In the genomic region with DNA sequence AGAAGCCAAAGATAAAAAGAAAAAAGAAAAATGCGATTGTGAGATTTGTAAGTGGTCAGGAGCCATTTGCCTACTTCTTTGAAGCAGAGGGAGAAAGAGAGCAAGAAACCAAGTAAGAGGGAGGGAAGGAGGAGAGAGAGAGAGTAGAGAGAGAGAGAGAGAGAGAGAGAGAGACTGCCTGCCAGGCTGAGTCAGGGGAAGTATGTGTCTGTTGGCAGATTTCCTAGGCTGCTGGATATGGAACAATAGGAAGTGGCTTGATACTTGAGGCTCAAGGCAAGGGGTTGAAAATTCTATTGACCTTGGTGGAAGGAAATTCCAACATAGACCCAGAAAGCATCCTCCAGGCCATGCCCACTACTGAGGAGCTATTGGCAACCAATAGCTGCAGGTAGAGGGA, we compare ENCODE assay signal across 1 mouse cellular context.
TF ChIP-seq lines count a peak whose summit lies in the region.

No protein-coding gene starts in this region.

TF ChIP-seq in MEL, 35 proteins besides CTCF, POLR2A, EP300 and RAD21:
- TF ChIP-seq MAFK (IDR thresholded peaks at IDR 0.05; ENCODE audit: borderline replicate concordance, low read depth, low read length): no peak
- peak; percentile 82; the same call in 1 of the 2 replicates for TF ChIP-seq JUND (IDR thresholded peaks at IDR 0.05; ENCODE audit: low read depth, low read length)
